Mouse (Mus musculus) ES-E14 (cell line): ENCODE results near the gene Mafg. TPM values are rescaled to one million over a fixed set of nuclear protein-coding genes. Genes with fewer than 3 reads are reported as not detected.

Source experiments
- DNase-seq: peaks from one replicate; pipeline ENCODE4 v3.0.0-alpha.2; 2013; ENCODE audit warnings: low read depth, low spot score
- H3K27ac ChIP-seq: 2 replicates; pipeline ENCODE4 v1.5.1; 2012; ENCODE audit warnings: low read depth, mild to moderate bottlenecking, low read length, moderate library complexity, mixed read lengths; ENCODE audit not compliant: poor library complexity, insufficient read depth, severe bottlenecking
- H3K36me3 ChIP-seq: 2 replicates; pipeline ENCODE4 v1.6.1; 2012; ENCODE audit warnings: mild to moderate bottlenecking, low read length, moderate library complexity, mixed read lengths; ENCODE audit not compliant: control insufficient read depth, poor library complexity, insufficient read depth, severe bottlenecking
- H3K4me1 ChIP-seq, 2 experiments: fragments of 150-350 bp in 1 of 2; sonication (generic) in 1 of 2; 2 replicates each; pipeline ENCODE4 v1.6.1; 2012; ENCODE audit warnings: low read length in 2 of 2, mild to moderate bottlenecking in 1 of 2, mixed read lengths in 1 of 2; ENCODE audit not compliant: control insufficient read depth in 2 of 2, insufficient read depth in 2 of 2, poor library complexity in 1 of 2
- H3K4me3 ChIP-seq, 2 experiments: fragments of 150-350 bp in 1 of 2; sonication (generic) in 1 of 2; 2 replicates each; pipeline ENCODE4 v1.5.1; 2012; ENCODE audit warnings: low read length in 2 of 2, low read depth in 1 of 2, mild to moderate bottlenecking in 1 of 2, mixed read lengths in 1 of 2; ENCODE audit not compliant: insufficient read depth in 1 of 2, poor library complexity in 1 of 2, severe bottlenecking in 1 of 2
- H3K9ac ChIP-seq: 2 replicates; pipeline ENCODE4 v1.6.1; 2012; ENCODE audit warnings: low read depth, mild to moderate bottlenecking, low read length, mixed read lengths; ENCODE audit not compliant: poor library complexity, insufficient read depth, severe bottlenecking
- H3K9me3 ChIP-seq: fragments of 150-350 bp; sonication (generic); 2 replicates; pipeline ENCODE4 v1.6.1; 2012; ENCODE audit warnings: low read depth, mild to moderate bottlenecking, low read length; ENCODE audit not compliant: control insufficient read depth, insufficient read depth
- CHD2 ChIP-seq: IDR thresholded peaks from 2 replicates; pipeline ENCODE4 v1.6.1; 2014; ENCODE audit warnings: mild to moderate bottlenecking, low read depth, low read length, inconsistent platforms
- HCFC1 ChIP-seq: IDR thresholded peaks from 2 replicates; pipeline ENCODE4 v1.6.1; 2012; ENCODE audit warnings: low read length, inconsistent platforms, borderline replicate concordance; ENCODE audit not compliant: insufficient read depth
- MAFK ChIP-seq: IDR thresholded peaks from 2 replicates; pipeline ENCODE4 v1.6.1; 2014; ENCODE audit warnings: mild to moderate bottlenecking, low read depth, low read length, inconsistent platforms; ENCODE audit not compliant: insufficient read depth
- ZC3H11A ChIP-seq: IDR thresholded peaks from 2 replicates; pipeline ENCODE4 v1.6.1; 2012; ENCODE audit warnings: low read depth, mild to moderate bottlenecking, inconsistent platforms, low read length, borderline replicate concordance
- ZNF384 ChIP-seq: IDR thresholded peaks from 2 replicates; pipeline ENCODE4 v1.6.1; 2012; ENCODE audit warnings: low read depth, low read length, inconsistent platforms
- in situ Hi-C, 2 experiments: fragments of 600-800 bp; cut with MboI; formaldehyde crosslinking; loops; one replicate each; pipeline ENCODE4 v1.15.1; 2025; ENCODE audit warnings: low sequenced_read_pairs in 2 of 2, inconsistent platforms in 1 of 2; ENCODE audit not compliant: unreplicated experiment in 2 of 2
- total RNA-seq: library from RNA; depleted of rRNA; stranded (reverse); fragments of 300-350 nt; gene quantifications from 2 replicates; pipeline ENCODE4 v1.2.3, GENCODE M21; 2012

Gene Mafg
- total RNA-seq, 1 experiment = 42.6 TPM

- no peaks in the 10 kb centered on the region for H3K9me3 ChIP-seq
- no peak overlapping the region for H3K9ac ChIP-seq
- DNase-seq = peak; percentile 83
- in situ Hi-C loops = no loop called here
- H3K36me3 ChIP-seq = no peaks in the 10 kb centered on the region; the same call in 1 of the 2 replicates
- peak overlapping the region; percentile 57 for H3K27ac ChIP-seq
- H3K4me1 ChIP-seq = peaks cover 16 to 32% of the 10 kb centered on the region in 2 experiments
- no peak for TF ChIP-seq MAFK
- no peak for TF ChIP-seq ZNF384
- no peak for TF ChIP-seq ZC3H11A
- peak; percentile 48 for TF ChIP-seq CHD2
- no peak overlapping the region for H3K4me3 ChIP-seq
Measured at GRCm38 (mm10) chr11:120663714-120664113, 30.3 kb upstream of the Mafg start.

- no peak overlapping the region for H3K4me3 ChIP-seq
- no peaks in the 10 kb centered on the region; the same call in 1 of the 2 replicates for H3K36me3 ChIP-seq
- peak overlapping the region; percentile 57; the same call in 1 of the 2 replicates for H3K27ac ChIP-seq
- DNase-seq = no peak
- in situ Hi-C loops = no loop called here
- H3K9ac ChIP-seq = no peak overlapping the region
- H3K4me1 ChIP-seq = peaks cover 16 to 34% of the 10 kb centered on the region in 2 experiments
- no peaks in the 10 kb centered on the region for H3K9me3 ChIP-seq
- no peak for TF ChIP-seq HCFC1
- TF ChIP-seq ZC3H11A = no peak
- TF ChIP-seq CHD2 = no peak
- TF ChIP-seq MAFK = no peak
- no peak for TF ChIP-seq ZNF384
Measured at GRCm38 (mm10) chr11:120662759-120663158, 29.4 kb upstream of the Mafg start.

- H3K27ac ChIP-seq = peak within 1 kb of the TSS; percentile 52; the same call in 1 of the 2 replicates
- H3K4me3 ChIP-seq = peak within 1 kb of the TSS; percentile 84 to 86
- DNase-seq = no peak
- H3K36me3 ChIP-seq = no peaks in the 10 kb centered on the region; the same call in 1 of the 2 replicates
- no peaks in the 10 kb centered on the region for H3K9me3 ChIP-seq
- H3K9ac ChIP-seq = peak within 1 kb of the TSS; percentile 79
- peaks cover 13 to 31% of the 10 kb centered on the region in 2 experiments for H3K4me1 ChIP-seq
- no peak for TF ChIP-seq CHD2
- TF ChIP-seq ZC3H11A = no peak
- no peak for TF ChIP-seq ZNF384
- TF ChIP-seq MAFK = no peak
- no peak for TF ChIP-seq HCFC1
- in situ Hi-C loops = no loop called here
Measured at GRCm38 (mm10) chr11:120661076-120661460, 27.7 kb upstream of the Mafg start, which contains the start of gene Notum. Gene Notum (minus strand): TSS chr11:120661175.

- peak overlapping the region; percentile 84 to 86 for H3K4me3 ChIP-seq
- TF ChIP-seq ZNF384 (no peak), ZC3H11A (no peak), HCFC1 (no peak), MAFK (no peak), CHD2 (no peak)
- in situ Hi-C loops = no loop called here
- peak overlapping the region; percentile 52; the same call in 1 of the 2 replicates for H3K27ac ChIP-seq
- H3K4me1 ChIP-seq = peaks cover 13 to 28% of the 10 kb centered on the region in 2 experiments
- H3K9ac ChIP-seq = peak overlapping the region; percentile 79
- H3K9me3 ChIP-seq = no peaks in the 10 kb centered on the region
- H3K36me3 ChIP-seq = no peaks in the 10 kb centered on the region; the same call in 1 of the 2 replicates
- DNase-seq = no peak
Measured at GRCm38 (mm10) chr11:120660301-120661075, 27.1 kb upstream of the Mafg start.
